Mouse (Mus musculus): ENCODE measurements around the gene Acot8.
A peak's percentile ranks its signal among the peaks of the same experiment; 100 is the strongest.

The Acot8 gene

GRCm38 (mm10) chr2:164779481-164780086 is 25.1 kb downstream of the Acot8 start, which contains the start of gene Tnnc2:
Gene Tnnc2, minus strand, starts transcription at chr2:164779967.
- DNase-seq = no peak

GRCm38 (mm10) chr2:164778809-164779208 is 25.9 kb downstream of the Acot8 start:
- no peak for DNase-seq

GRCm38 (mm10) chr2:164778015-164778287 is 26.7 kb downstream of the Acot8 start:
- no peak for DNase-seq

GRCm38 (mm10) chr2:164777246-164778014 is 27.3 kb downstream of the Acot8 start:
- no peak for DNase-seq

- DNase-seq = no peak
These were observed 27.9 kb downstream of the Acot8 start for GRCm38 (mm10) chr2:164776801-164777200.

- DNase-seq = no peak
These were observed 28.6 kb downstream of the Acot8 start for GRCm38 (mm10) chr2:164776130-164776529.

- no peak for DNase-seq
These were observed 30.7 kb downstream of the Acot8 start for GRCm38 (mm10) chr2:164773989-164774364.

- DNase-seq = no peak
These were observed 31.3 kb downstream of the Acot8 start for GRCm38 (mm10) chr2:164773229-164773988.

GRCm38 (mm10) chr2:164771123-164771522 is 33.6 kb downstream of the Acot8 start:
- no peak for DNase-seq

GRCm38 (mm10) chr2:164770279-164770678 is 34.4 kb downstream of the Acot8 start:
- DNase-seq = no peak

- peak; percentile 98 for DNase-seq
These were observed 35.2 kb downstream of the Acot8 start, which contains the start of gene Ube2c for GRCm38 (mm10) chr2:164769258-164770037. Gene Ube2c, plus strand, starts transcription at chr2:164769898.

GRCm38 (mm10) chr2:164767812-164768540 is 36.7 kb downstream of the Acot8 start:
- no peak for DNase-seq

GRCm38 (mm10) chr2:164765841-164766240 is 38.8 kb downstream of the Acot8 start:
- no peak for DNase-seq

- DNase-seq = no peak
These were observed 42.1 kb downstream of the Acot8 start for GRCm38 (mm10) chr2:164762593-164762992.

- no peak for DNase-seq
These were observed 42.7 kb downstream of the Acot8 start for GRCm38 (mm10) chr2:164761971-164762370.

GRCm38 (mm10) chr2:164761502-164761901 is 43.2 kb downstream of the Acot8 start:
- DNase-seq = no peak

GRCm38 (mm10) chr2:164760059-164760833 is 44.4 kb downstream of the Acot8 start:
- no peak for DNase-seq

- no peak for DNase-seq
These were observed 46.0 kb downstream of the Acot8 start for GRCm38 (mm10) chr2:164758692-164759091.

- no peak for DNase-seq
These were observed 46.8 kb downstream of the Acot8 start for GRCm38 (mm10) chr2:164757841-164758240.

- no peak for DNase-seq
These were observed 49.9 kb downstream of the Acot8 start for GRCm38 (mm10) chr2:164754800-164755199.

GRCm38 (mm10) chr2:164754105-164754504 is 50.6 kb downstream of the Acot8 start:
- DNase-seq = no peak

GRCm38 (mm10) chr2:164752454-164752853 is 52.2 kb downstream of the Acot8 start:
- no peak for DNase-seq
